Mouse (Mus musculus) T-cell, adult 2 months (primary cell): ENCODE data around the gene Olfr115.

Experiments used
- DNase-seq: peaks from one replicate; pipeline ENCODE4 v3.0.0; 2022; ENCODE audit warnings: low spot score

The Olfr115 gene

DNA sequence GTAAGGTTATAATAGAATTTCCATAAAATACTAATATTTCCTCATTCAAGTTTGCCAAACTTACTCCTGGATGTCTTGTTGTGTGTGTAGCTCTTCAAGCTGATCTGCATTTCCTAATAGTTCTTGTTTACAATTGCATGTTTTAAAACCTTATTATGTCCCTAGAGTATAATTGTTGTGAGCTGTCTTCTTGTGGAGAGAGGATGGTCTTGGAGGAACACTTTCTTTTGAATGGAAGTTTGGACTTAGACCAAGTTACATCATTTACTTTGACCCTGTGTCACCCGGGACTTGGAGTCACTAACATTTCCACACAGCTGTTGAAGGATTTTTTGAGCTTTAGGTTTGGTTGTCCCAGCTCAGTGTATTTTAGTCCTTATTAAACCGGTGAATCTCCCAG, at the start of gene Olfr115, which contains the start of gene Olfr116:
Olfr115 (minus strand) TSS at position 101 of the 400 bp plus-strand sequence.
Olfr116 (minus strand) TSS at position 191 of the 400 bp plus-strand sequence.
- no peak for DNase-seq

GRCm38 (mm10) chr17:37666688-37667087, 39.8 kb upstream of the Olfr115 start, which contains the start of gene Olfr118:
Gene Olfr118, plus strand, starts transcription at chr17:37666988.
- DNase-seq = no peak

DNA sequence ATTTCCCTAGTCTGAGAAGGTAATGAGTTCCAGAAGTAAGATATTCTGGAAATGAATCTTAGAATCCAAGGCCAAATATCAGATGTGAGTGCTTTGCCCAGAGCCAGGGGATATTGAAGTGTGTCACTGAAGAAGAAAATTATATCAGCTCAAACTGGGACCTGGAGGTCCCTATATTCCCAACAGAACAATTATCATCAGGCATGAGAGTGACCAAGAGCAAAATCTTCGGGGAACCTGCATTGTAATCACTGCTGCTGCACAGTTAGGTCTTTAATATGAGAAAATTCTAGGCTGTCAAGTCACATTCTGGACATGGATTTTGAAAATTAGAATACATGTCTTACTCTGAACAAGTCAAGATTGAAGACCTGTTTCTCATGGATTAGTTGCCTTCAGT, 36.8 kb upstream of the Olfr115 start, which contains the start of gene Olfr117:
Olfr117 (minus strand) TSS at position 101 of the 400 bp plus-strand sequence.
- no peak for DNase-seq

GRCm38 (mm10) chr17:37592643-37593042, 34.3 kb downstream of the Olfr115 start, which contains the start of gene Olfr114:
Gene Olfr114, minus strand, starts transcription at chr17:37592743.
- DNase-seq = no peak

- no peak for DNase-seq
Measured at GRCm38 (mm10) chr17:37577563-37577962, 49.3 kb downstream of the Olfr115 start, which contains the start of gene Olfr113. Gene Olfr113, minus strand, starts transcription at chr17:37577663.

GRCm38 (mm10) chr17:37569351-37569750, 57.6 kb downstream of the Olfr115 start, which contains the start of gene Olfr112:
Gene Olfr112, minus strand, starts transcription at chr17:37569451.
- DNase-seq = no peak
